Mouse (Mus musculus) layer of hippocampus, adult 18-20 months (tissue): ENCODE measurements around the gene Cetn2. TPM values are rescaled to one million over a fixed set of nuclear protein-coding genes. Genes with fewer than 3 reads are reported as not detected.
A peak's percentile ranks its signal among the peaks of the same experiment; 100 is the strongest.

Experiments
- DNase-seq, 2 experiments: peaks; one replicate each; pipeline ENCODE4 v3.0.0; 2022; ENCODE audit warnings: low spot score in 2 of 2
- long read RNA-seq: library from polyadenylated mRNA; stranded (forward); transcript quantifications from one replicate; pipeline ENCODE4 v2.0.0, GENCODE M21; 2021
- total RNA-seq, 2 experiments: library from RNA; stranded (reverse); gene quantifications; 2 replicates each; pipeline ENCODE4 v1.2.3; 2021

The Cetn2 gene
- total RNA-seq, result 10 to 100 TPM; 51.2 to 54.5 TPM
- long read RNA-seq, transcript Cetn2-203 (5 exons, 1,286 nt), result major isoform, 53 of 65 reads
- long read RNA-seq, partial matches to known transcripts, result 0 of 65 reads
- long read RNA-seq, other reads (novel, unspliced or antisense), result 9 of 65 reads

GRCm38 (mm10) chrX:72917884-72918681 is at the start of gene Cetn2, which contains the start of gene Nsdhl:
Gene Cetn2 (minus strand): TSS chrX:72918411.
Gene Nsdhl (plus strand): TSS chrX:72918557.
- peak; percentile 89 to 92 for DNase-seq

DNA sequence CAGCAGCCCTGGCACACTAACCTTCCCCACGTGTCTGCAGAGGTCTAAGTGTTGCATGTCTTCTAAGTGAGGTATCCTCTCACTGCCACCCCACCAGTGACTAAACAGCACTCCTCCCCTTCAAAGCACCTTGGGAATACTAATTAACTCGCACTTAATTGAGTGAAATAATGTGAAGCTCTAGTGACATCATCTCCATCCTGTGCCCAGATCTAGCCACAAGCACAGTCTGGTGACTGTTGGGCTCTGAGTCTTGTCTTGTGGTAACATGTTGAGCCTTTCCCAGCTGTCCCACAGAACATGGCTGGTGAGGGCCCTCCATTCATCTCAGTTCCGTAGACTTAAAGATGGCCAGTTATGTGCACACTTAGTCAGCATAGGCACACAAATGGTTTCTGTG is 44.5 kb upstream of the Cetn2 start:
- DNase-seq, result no peak

DNA sequence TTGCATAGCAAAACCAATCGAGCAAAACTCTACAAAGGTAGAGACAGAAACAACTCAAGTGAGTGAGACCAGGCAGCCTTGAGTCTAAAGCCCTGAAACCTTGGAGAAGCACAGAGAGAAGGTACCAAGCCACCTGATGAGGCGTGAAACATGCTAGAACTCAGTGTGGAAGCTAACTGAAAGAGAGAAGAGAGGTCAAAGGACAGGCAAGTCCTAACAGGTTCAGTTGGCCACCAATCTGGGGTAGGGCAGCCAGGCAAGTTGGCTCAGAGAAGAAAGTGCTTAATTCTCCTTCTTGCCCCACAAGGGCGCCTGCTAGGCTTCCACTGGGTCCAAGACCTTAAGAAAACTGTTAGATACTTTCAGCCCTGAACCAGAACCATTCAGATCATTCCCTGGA is 43.3 kb upstream of the Cetn2 start:
- no peak for DNase-seq

- peak in 1 of 2 experiments; percentile 19 for DNase-seq
Observed at GRCm38 (mm10) chrX:72960431-72960830, 42.2 kb upstream of the Cetn2 start.

DNA sequence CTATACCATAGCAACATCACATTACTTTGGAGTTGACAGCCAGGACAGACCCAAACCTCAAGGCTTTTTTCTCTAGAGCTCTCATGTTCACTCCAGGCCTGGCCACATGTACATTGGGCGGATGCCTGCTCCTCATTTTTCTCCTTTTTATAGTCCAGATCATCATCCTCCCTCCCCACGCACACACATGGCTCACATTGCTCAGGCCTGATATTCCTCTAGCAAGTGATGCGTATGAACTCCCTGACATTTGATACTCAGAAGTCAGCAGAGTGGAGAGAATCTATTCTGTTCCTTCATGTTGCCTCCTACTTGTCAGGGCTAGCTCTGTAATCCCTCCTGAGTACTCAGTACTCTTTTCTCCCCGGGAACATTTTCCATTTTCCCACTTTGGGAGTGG is 38.3 kb upstream of the Cetn2 start:
- no peak for DNase-seq

GRCm38 (mm10) chrX:72953464-72953863 is 35.3 kb upstream of the Cetn2 start:
- no peak for DNase-seq

GRCm38 (mm10) chrX:72921391-72921790 is 3.2 kb upstream of the Cetn2 start:
- no peak for DNase-seq

DNA sequence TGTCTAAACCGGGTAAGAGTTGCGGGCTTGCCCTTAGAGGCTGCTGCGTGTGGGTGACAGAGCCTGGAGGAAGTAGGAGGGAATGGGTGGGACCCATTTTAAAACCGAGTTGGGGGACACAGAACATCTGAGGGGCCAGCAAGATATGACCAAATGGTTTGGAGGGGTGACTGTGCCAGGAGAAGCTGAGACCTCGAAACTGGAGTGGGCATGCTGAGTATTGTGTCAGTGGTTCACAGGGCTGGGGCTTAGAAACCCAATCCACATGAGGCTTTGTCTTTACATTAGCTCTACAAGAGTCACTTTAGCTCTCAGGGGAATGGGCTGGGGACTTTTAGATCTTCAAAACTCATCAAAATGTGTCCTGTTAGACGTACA is 460 bp upstream of the Cetn2 start:
- DNase-seq, result no peak

- DNase-seq, result no peak
Observed at GRCm38 (mm10) chrX:72911611-72912010, 6.6 kb downstream of the Cetn2 start.

- peak in 1 of 2 experiments; percentile 35 for DNase-seq
Observed at GRCm38 (mm10) chrX:72908404-72908741, 9.8 kb downstream of the Cetn2 start.

DNA sequence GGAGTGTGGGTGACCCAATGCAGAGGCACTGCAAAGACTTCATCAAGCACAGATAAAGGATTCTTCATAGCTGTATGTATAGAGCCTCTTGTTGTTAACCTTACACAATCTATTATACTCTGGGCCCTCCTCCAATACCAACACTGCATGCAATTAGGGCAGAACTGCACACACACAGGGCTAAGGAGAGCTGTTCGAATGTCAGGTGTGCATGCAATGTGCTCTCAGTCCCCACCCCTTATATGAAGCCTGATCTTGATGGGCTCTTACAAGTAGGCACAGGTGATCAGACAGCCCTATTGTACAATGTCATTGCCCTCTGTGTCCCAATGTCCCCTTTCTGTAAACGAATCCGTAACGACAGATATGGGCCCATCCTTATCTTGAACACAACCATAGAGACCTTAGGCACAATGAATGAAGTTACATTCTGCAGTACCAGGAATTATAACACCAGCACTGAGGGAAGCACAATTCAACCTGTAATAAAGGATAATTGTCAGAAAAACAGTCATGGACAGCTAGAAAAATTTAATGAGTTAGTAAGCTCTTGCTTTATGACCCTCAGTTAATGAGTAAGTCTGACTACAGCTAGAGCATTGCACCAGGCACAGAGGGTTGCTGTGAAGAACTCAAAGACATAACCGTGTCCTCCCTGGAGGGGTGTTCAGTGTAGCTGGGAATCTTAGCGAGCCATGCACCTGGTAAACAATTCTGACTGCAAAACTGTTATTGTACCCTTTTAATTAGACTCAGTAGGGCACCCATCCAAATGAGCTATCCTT is 10.4 kb downstream of the Cetn2 start:
- DNase-seq, result no peak

DNA sequence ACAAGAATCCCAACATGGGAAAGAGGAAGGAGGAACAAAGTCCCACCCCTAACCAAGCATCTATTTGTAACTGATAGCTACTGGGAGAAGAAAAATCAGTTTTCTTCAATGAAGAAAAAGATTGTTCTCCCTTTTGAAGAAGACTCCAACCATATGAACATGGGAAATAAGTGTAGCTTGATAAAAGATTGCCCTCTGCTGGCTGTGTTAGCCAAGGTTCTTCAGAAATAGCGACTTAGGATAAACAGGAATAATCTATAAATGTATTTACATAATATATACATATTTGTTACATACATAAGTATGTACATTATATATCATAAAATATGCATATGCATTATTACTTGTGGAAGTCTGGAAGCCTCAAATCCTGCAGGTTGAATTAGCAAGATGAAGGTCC is 15.7 kb downstream of the Cetn2 start:
- DNase-seq, result peak in 1 of 2 experiments; percentile 21

- DNase-seq, result no peak
Observed at GRCm38 (mm10) chrX:72896055-72896437, 22.2 kb downstream of the Cetn2 start.

- peak; percentile 40 to 66 for DNase-seq
Observed at GRCm38 (mm10) chrX:72895388-72896054, 22.7 kb downstream of the Cetn2 start.

Other genes with a start within 250 kb of the Cetn2 start
- under 1 TPM; 0.36 to 0.89 TPM for gene Gabrq, start 93.2 kb downstream of the Cetn2 start, total RNA-seq
- gene Nsdhl, start 146 bp upstream of the Cetn2 start, total RNA-seq, result 10 to 100 TPM; 18.3 to 23.5 TPM
- 1 to 10 TPM; 1.3 to 1.4 TPM for gene Zfp185, start 68.9 kb upstream of the Cetn2 start, total RNA-seq
- gene Pnma5, start 118.7 kb upstream of the Cetn2 start, total RNA-seq, result under 1 TPM; 0.20 to 0.48 TPM
- 10 to 100 TPM; 16.0 to 19.9 TPM for gene Pnma3, start 146.4 kb upstream of the Cetn2 start, total RNA-seq
- not detected for gene Xlr4a, start 164.1 kb upstream of the Cetn2 start, total RNA-seq
- 1 to 10 TPM in 1 of 2 experiments, under 1 TPM in 1; 0.94 to 2.7 TPM for gene Xlr3a, start 178.7 kb upstream of the Cetn2 start, total RNA-seq
- 1 to 10 TPM; 2.3 to 3.2 TPM for gene Gm14685, start 198.6 kb upstream of the Cetn2 start, total RNA-seq
- not detected for gene Xlr5b, start 230.4 kb upstream of the Cetn2 start, total RNA-seq
- gene DXBay18, start 231.0 kb upstream of the Cetn2 start, total RNA-seq, result 1 to 10 TPM in 1 of 2 experiments, under 1 TPM in 1; 0.62 to 2.7 TPM